Mouse (Mus musculus) bone marrow macrophage, adult 2 months (primary cell): ENCODE results near the gene Zfp952.
"Not testable (repeated sequence)": the region's sequence is repeated elsewhere in the genome, so short reads cannot be mapped to it uniquely, and the experiment has no call there.

Experiments
- CTCF ChIP-seq: IDR thresholded peaks from 2 replicates; pipeline ENCODE4 v1.5.1; 2012; ENCODE audit warnings: low read depth, mild to moderate bottlenecking, low read length, moderate library complexity
- POLR2A ChIP-seq: IDR thresholded peaks from 2 replicates; pipeline ENCODE4 v1.6.1; 2012; ENCODE audit warnings: mild to moderate bottlenecking, low read depth, low read length, borderline replicate concordance

- TF ChIP-seq CTCF, POLR2A: not testable (repeated sequence)
Measured at GRCm38 (mm10) chr17:33020434-33020833, 27.5 kb downstream of the Zfp952 start.
